Mouse (Mus musculus) testis, adult 2 months (tissue): ENCODE data around the gene Dnase1l1.

Source experiments
- CTCF ChIP-seq: fragments of 200-500 bp; IDR thresholded peaks from 2 replicates; pipeline ENCODE4 v1.5.1; 2012; ENCODE audit warnings: low read depth, mild to moderate bottlenecking, inconsistent platforms, low read length, moderate library complexity; ENCODE audit not compliant: control insufficient read depth, insufficient read depth, insufficient replicate concordance
- POLR2A ChIP-seq: fragments of 200-500 bp; IDR thresholded peaks from 2 replicates; pipeline ENCODE4 v1.6.1; 2012; ENCODE audit warnings: low read depth, mild to moderate bottlenecking, inconsistent platforms, low read length, moderate library complexity; ENCODE audit not compliant: control insufficient read depth

DNA sequence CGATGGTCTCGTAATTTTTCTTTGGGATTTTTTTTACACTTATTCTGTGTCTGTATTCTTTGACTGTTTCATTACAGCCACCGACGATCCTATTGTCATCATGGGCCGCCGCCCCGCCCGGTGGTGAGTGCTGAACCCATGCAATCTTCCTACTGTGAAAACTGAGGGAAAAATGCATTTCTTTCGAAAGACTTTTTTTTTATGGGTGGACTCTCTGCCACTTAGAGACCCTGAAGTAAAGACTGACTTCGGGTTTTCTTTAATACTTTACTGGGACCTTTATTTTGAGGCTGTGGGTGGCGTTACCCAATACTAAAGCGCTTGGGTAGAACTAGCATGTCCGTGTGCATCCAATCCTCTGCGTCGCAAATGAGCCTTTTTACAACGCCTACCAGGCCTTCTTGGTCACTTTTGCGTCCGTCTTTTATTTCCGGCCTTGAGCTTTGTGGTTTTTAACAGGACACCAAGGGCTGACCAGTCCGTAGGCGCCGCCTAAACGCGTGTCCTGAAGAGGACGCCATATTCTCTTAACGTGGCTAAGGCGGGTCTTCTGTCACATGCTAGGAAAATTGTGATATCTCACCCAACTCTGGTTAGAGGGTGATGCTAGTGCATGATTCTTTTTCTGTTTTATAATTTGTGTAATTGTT is 11.1 kb downstream of the Dnase1l1 start:
- TF ChIP-seq CTCF (no peak), POLR2A (no peak)
